Mouse (Mus musculus) embryonic facial prominence, embryonic 13.5 days (tissue): ENCODE measurements around the gene Fgg. TPM values are rescaled to one million over a fixed set of nuclear protein-coding genes. Genes with fewer than 3 reads are reported as not detected.

ENCODE experiments used
- ATAC-seq: fragments of 200-750 bp; cut with Nextera tagmentation; 2 replicates; pipeline ENCODE4 v1.8.0; 2017; ENCODE audit warnings: low read depth; ENCODE audit not compliant: insufficient number of reproducible peaks, insufficient read depth, low FRiP score, low TSS enrichment
- H3K27ac ChIP-seq: fragments of 300-500 bp; sonication (generic); 2 replicates; pipeline ENCODE4 v1.5.1; 2015; ENCODE audit warnings: moderate library complexity, mild to moderate bottlenecking, inconsistent platforms
- H3K27me3 ChIP-seq: fragments of 300-500 bp; sonication (generic); 2 replicates; pipeline ENCODE4 v1.6.1; 2015; ENCODE audit warnings: mild to moderate bottlenecking, inconsistent platforms
- H3K36me3 ChIP-seq: fragments of 300-500 bp; sonication (generic); 2 replicates; pipeline ENCODE4 v1.6.1; 2015; ENCODE audit warnings: mild to moderate bottlenecking, inconsistent platforms
- H3K4me1 ChIP-seq: fragments of 300-500 bp; sonication (generic); 2 replicates; pipeline ENCODE4 v1.6.1; 2015; ENCODE audit warnings: inconsistent platforms
- H3K4me2 ChIP-seq: fragments of 300-500 bp; sonication (generic); 2 replicates; pipeline ENCODE4 v1.6.1; 2015; ENCODE audit warnings: moderate library complexity, mild to moderate bottlenecking, inconsistent platforms
- H3K4me3 ChIP-seq: fragments of 300-500 bp; sonication (generic); 2 replicates; pipeline ENCODE4 v1.5.1; 2015; ENCODE audit warnings: mild to moderate bottlenecking, inconsistent platforms
- H3K9ac ChIP-seq: fragments of 300-500 bp; sonication (generic); 2 replicates; pipeline ENCODE4 v1.6.1; 2015; ENCODE audit warnings: mild to moderate bottlenecking, inconsistent platforms
- H3K9me3 ChIP-seq: fragments of 300-500 bp; sonication (generic); 2 replicates; pipeline ENCODE4 v1.6.1; 2016; ENCODE audit warnings: inconsistent platforms
- WGBS: fragments of 180-500 bp; shearing (Covaris S2); methylation state at CpG from one replicate; pipeline ENCODE4 v1.1.7; 2015; ENCODE audit warnings: mixed read lengths; 5-methylcytosine and 5-hydroxymethylcytosine counted together
- polyA plus RNA-seq: library from polyadenylated mRNA; unstranded; fragments of >200 nt; fragmentation: Nextera tagmentation; extraction: Ambion mirVana; gene quantifications from 2 replicates; pipeline ENCODE4 v1.2.1, GENCODE M21; 2015

The Fgg gene
- polyA plus RNA-seq, 1 experiment from 2014 or later, result not detected

DNA sequence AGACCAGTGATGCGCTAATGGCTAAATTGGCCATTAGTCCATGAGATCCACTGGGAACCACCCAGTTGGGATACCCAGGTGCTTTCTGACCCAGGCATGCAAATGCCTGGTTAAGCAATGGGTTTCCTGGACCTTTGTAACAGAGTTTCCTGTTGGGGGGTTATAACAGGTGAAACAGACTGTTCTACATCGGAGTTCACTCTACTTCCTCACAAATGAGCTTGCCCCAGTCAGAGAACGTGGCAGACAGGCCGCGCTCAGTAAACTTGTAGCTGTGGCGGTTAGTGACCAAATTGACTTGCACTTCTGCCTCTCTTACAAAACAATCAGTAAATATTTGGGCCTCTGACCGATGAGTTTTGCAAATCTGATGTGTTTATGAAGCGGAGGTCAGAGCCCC lies 4.5 kb upstream of the Fgg start:
- Histone ChIP-seq H3K36me3 (no peaks in the 10 kb centered on the region), H3K4me3 (no peak overlapping the region), H3K9ac (no peak overlapping the region), H3K9me3 (no peaks in the 10 kb centered on the region), H3K27ac (no peak overlapping the region), H3K4me1 (no peaks in the 10 kb centered on the region), H3K27me3 (no peaks in the 10 kb centered on the region), H3K4me2 (no peak overlapping the region)
- 93% methylated on average over 8 of the region's 8 CpGs for WGBS
- ATAC-seq, result no peak

DNA sequence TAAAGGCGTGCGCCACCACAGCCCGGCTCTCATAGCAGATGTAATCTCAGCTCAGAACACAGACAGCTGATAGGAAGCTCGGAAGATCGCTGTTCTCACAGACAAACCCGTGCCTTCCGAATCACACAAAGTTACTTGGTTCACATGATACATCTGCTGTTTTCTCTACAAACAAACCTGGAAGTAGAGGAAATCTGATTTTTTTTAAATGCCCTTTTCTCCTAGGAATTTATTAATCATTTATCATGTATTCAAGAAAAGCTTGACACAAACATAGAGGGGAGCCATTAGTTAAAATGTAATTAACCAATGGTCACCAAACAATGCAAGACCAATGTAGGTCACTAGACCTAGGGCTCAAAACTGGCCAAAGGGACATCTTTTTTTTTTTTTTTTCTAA lies 2.7 kb upstream of the Fgg start:
- H3K27ac ChIP-seq, result no peak overlapping the region
- H3K4me2 ChIP-seq, result no peak overlapping the region
- no peaks in the 10 kb centered on the region for H3K27me3 ChIP-seq
- no peaks in the 10 kb centered on the region for H3K4me1 ChIP-seq
- ATAC-seq, result no peak
- H3K9ac ChIP-seq, result no peak overlapping the region
- H3K9me3 ChIP-seq, result no peaks in the 10 kb centered on the region
- 88% methylated on average over 7 of the region's 7 CpGs for WGBS
- H3K4me3 ChIP-seq, result no peak overlapping the region
- H3K36me3 ChIP-seq, result no peaks in the 10 kb centered on the region

DNA sequence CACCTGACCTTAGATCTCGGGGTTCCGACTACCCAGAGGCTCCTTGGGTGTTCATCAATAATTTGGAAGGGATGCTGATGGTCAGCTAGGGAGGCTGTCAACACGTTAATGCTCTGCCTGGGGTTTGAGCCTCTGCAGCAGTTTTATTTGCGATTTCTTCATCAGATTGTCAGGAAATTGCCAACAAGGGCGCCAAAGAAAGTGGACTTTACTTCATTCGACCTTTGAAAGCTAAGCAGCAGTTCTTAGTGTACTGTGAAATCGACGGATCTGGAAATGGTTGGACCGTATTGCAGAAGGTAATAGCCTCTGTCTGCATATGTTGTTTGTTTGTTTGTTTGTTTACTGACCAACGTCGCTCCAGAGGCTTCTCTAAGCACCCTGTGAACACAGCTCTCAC lies 2.8 kb downstream of the Fgg start:
- H3K9me3 ChIP-seq, result no peaks in the 10 kb centered on the region
- ATAC-seq, result no peak
- H3K36me3 ChIP-seq, result no peaks in the 10 kb centered on the region
- 82% methylated on average over 11 of the region's 11 CpGs for WGBS
- H3K4me1 ChIP-seq, result no peaks in the 10 kb centered on the region
- H3K9ac ChIP-seq, result no peak overlapping the region
- no peak overlapping the region for H3K4me2 ChIP-seq
- no peak overlapping the region for H3K4me3 ChIP-seq
- H3K27ac ChIP-seq, result no peak overlapping the region
- H3K27me3 ChIP-seq, result no peaks in the 10 kb centered on the region

DNA sequence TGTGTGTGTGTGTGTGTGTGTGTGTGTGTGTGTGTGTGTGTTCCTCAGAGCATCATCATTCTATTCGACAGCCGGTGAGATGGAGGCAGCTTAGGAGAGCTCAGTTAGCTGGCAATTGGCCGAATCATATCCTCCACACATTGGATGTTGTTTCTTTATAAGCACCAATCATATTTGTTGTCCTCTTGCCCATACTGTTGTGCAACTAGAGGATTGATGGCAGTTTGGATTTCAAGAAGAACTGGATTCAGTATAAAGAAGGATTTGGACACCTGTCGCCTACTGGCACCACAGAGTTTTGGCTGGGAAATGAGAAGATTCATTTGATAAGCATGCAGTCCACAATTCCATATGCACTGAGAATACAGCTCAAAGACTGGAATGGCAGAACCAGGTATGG lies 3.6 kb downstream of the Fgg start:
- no peak overlapping the region for H3K27ac ChIP-seq
- ATAC-seq, result no peak
- WGBS, result 87% methylated on average over 4 of the region's 4 CpGs
- no peaks in the 10 kb centered on the region for H3K36me3 ChIP-seq
- H3K27me3 ChIP-seq, result no peaks in the 10 kb centered on the region
- no peak overlapping the region for H3K4me3 ChIP-seq
- H3K9me3 ChIP-seq, result no peaks in the 10 kb centered on the region
- no peaks in the 10 kb centered on the region for H3K4me1 ChIP-seq
- H3K9ac ChIP-seq, result no peak overlapping the region
- H3K4me2 ChIP-seq, result no peak overlapping the region

DNA sequence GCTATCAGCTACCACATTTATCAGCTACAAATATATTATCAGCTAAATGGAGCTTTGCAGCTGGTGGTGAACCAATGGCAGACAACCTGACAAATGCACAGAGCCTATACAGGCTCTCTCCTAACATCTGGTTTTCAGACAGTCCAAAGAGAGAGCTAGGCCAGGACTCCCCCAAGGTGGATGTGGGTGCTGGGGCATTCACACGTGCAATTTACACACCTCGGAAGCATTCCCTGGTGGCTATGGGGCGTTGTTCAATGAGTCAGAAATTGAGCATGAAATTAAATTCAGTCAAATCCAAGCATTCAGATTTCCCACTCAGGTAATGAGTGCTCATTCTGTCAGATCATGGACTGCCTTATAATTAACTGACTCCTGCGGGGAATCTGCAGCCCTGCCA lies 4.0 kb downstream of the Fgg start:
- Histone ChIP-seq H3K36me3 (no peaks in the 10 kb centered on the region), H3K4me1 (no peaks in the 10 kb centered on the region), H3K4me2 (no peak overlapping the region), H3K4me3 (no peak overlapping the region), H3K27me3 (no peaks in the 10 kb centered on the region), H3K9ac (no peak overlapping the region), H3K9me3 (no peaks in the 10 kb centered on the region), H3K27ac (no peak overlapping the region)
- no peak for ATAC-seq
- 47% methylated on average over 4 of the region's 4 CpGs for WGBS

DNA sequence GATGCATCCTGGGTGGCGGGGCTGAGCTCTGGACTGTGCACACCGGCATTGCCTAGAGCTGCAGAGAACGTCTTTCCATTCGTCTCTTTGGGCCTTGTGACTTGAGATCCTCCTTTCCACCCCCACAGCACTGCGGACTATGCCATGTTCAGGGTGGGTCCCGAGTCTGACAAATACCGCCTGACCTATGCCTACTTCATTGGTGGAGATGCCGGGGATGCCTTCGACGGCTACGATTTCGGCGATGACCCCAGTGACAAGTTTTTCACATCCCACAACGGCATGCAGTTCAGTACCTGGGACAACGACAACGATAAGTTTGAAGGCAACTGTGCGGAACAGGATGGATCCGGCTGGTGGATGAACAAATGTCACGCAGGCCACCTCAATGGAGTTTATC lies 5.1 kb downstream of the Fgg start:
- no peaks in the 10 kb centered on the region for H3K36me3 ChIP-seq
- H3K9ac ChIP-seq, result no peak overlapping the region
- no peak overlapping the region for H3K27ac ChIP-seq
- H3K4me2 ChIP-seq, result no peak overlapping the region
- H3K27me3 ChIP-seq, result no peaks in the 10 kb centered on the region
- no peak for ATAC-seq
- WGBS, result 92% methylated on average over 19 of the region's 19 CpGs
- no peaks in the 10 kb centered on the region for H3K4me1 ChIP-seq
- no peak overlapping the region for H3K4me3 ChIP-seq
- no peaks in the 10 kb centered on the region for H3K9me3 ChIP-seq

DNA sequence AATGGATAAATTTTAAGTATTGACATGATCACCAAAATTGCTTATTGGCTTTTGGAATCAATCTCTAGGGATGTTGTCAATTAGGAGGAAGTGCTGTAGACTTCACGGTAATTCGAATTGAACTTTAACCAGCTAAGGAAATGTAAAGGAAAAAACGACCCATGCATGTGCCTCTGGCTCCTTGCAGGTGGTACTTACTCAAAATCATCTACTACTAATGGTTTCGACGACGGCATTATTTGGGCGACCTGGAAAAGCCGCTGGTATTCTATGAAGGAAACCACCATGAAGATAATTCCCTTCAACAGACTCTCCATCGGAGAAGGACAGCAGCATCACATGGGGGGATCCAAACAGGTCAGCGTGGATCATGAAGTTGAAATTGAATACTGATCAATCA lies 6.4 kb downstream of the Fgg start:
- H3K4me1 ChIP-seq, result no peaks in the 10 kb centered on the region
- no peak for ATAC-seq
- no peak overlapping the region for H3K4me3 ChIP-seq
- no peaks in the 10 kb centered on the region for H3K36me3 ChIP-seq
- no peaks in the 10 kb centered on the region for H3K9me3 ChIP-seq
- 82% methylated on average over 10 of the region's 10 CpGs for WGBS
- no peak overlapping the region for H3K27ac ChIP-seq
- no peak overlapping the region for H3K4me2 ChIP-seq
- H3K9ac ChIP-seq, result no peak overlapping the region
- H3K27me3 ChIP-seq, result no peaks in the 10 kb centered on the region

DNA sequence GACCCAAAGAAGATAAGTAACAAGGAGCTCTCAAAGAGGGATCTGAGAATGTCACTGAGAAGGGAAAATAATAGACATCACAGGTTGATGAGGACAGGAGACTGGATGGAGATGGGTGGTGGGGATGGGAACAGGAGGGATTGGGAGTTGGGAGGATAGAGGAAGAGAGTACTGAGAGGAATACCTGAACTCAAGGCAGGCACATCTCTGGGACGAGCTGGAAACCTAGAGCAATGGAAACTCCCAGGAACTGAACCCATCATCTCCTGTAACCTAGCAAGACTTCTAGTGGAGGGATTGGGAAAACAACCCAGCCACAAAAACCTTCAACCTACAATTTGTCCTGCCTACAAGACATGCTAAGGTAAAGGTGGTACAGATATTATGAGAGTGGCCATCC lies 8.7 kb downstream of the Fgg start:
- 79% methylated on average over 1 of the region's 1 CpGs for WGBS
- H3K9me3 ChIP-seq, result no peaks in the 10 kb centered on the region
- no peak overlapping the region for H3K4me3 ChIP-seq
- no peak overlapping the region for H3K4me2 ChIP-seq
- H3K36me3 ChIP-seq, result no peaks in the 10 kb centered on the region
- H3K4me1 ChIP-seq, result no peaks in the 10 kb centered on the region
- ATAC-seq, result no peak
- no peak overlapping the region for H3K27ac ChIP-seq
- H3K27me3 ChIP-seq, result no peaks in the 10 kb centered on the region
- H3K9ac ChIP-seq, result no peak overlapping the region

DNA sequence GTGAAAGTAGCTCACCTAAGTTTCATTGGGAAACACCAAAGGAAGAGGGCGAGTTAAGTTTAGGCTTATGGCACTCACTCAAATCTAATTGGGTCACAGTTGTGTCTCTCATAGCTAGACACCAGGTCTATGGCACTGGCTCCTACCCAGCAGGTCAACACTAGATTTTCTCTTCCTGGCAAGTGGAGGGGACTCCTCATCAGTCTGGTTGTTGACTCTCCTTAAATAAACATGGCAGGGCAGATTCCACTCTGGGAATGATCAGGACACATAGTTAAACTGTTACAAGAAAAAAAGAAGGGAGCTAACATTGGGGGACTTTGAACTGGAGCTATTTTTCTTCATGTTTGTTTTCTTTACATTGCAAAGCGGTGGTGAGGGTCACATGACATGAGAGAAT lies 12.9 kb downstream of the Fgg start:
- H3K27ac ChIP-seq, result no peak overlapping the region
- no peak overlapping the region for H3K9ac ChIP-seq
- no peak for ATAC-seq
- H3K4me1 ChIP-seq, result no peaks in the 10 kb centered on the region
- H3K27me3 ChIP-seq, result no peaks in the 10 kb centered on the region
- H3K4me2 ChIP-seq, result no peak overlapping the region
- H3K36me3 ChIP-seq, result no peaks in the 10 kb centered on the region
- 82% methylated on average over 2 of the region's 2 CpGs for WGBS
- no peak overlapping the region for H3K4me3 ChIP-seq
- H3K9me3 ChIP-seq, result no peaks in the 10 kb centered on the region

DNA sequence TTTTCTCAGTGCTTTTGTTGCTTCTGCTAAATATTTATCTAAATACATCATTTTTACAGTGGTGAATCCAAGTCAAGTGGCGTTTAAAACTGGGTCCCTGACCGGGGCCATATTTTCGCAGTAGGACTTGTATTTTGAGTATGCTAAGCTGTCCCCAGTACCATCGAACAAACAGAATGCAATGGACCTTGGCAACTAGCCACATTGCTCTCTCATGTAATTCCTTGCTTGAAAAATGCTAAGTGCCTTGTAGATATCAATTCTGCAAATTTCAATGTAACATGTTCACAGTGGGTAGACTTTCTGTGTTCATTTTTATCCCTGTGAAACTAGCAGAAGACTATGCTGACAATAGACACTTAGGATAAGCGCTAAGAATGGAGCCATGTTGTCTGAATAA lies 13.7 kb downstream of the Fgg start:
- no peaks in the 10 kb centered on the region for H3K4me1 ChIP-seq
- H3K4me2 ChIP-seq, result no peak overlapping the region
- no peak overlapping the region for H3K4me3 ChIP-seq
- no peaks in the 10 kb centered on the region for H3K27me3 ChIP-seq
- H3K36me3 ChIP-seq, result no peaks in the 10 kb centered on the region
- no peaks in the 10 kb centered on the region for H3K9me3 ChIP-seq
- no peak for ATAC-seq
- H3K9ac ChIP-seq, result no peak overlapping the region
- H3K27ac ChIP-seq, result no peak overlapping the region
- 92% methylated on average over 5 of the region's 5 CpGs for WGBS

DNA sequence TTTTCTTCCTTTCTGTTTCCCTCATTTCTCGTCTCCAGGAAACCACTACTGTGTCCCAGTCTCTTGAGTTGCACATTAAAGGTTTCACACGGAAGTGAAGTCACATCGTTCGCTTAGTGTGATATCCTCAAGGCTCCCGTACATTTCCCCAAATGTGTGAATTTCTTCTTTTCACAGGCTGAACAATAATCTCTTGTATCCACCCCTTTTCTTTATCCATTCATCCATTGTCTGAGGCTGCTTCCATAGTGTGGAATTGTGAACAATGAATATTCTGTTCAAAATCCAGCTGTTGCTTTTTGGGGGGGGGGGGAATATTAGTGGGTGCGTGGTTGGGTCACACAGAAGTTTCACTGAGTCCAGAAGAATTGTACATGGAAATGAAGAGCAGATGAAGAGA lies 17.5 kb downstream of the Fgg start:
- no peaks in the 10 kb centered on the region for H3K27me3 ChIP-seq
- no peaks in the 10 kb centered on the region for H3K9me3 ChIP-seq
- WGBS, result 70% methylated on average over 6 of the region's 6 CpGs
- no peak for ATAC-seq
- H3K4me3 ChIP-seq, result no peak overlapping the region
- H3K9ac ChIP-seq, result no peak overlapping the region
- no peak overlapping the region for H3K27ac ChIP-seq
- H3K4me1 ChIP-seq, result no peaks in the 10 kb centered on the region
- H3K4me2 ChIP-seq, result no peak overlapping the region
- no peaks in the 10 kb centered on the region for H3K36me3 ChIP-seq

DNA sequence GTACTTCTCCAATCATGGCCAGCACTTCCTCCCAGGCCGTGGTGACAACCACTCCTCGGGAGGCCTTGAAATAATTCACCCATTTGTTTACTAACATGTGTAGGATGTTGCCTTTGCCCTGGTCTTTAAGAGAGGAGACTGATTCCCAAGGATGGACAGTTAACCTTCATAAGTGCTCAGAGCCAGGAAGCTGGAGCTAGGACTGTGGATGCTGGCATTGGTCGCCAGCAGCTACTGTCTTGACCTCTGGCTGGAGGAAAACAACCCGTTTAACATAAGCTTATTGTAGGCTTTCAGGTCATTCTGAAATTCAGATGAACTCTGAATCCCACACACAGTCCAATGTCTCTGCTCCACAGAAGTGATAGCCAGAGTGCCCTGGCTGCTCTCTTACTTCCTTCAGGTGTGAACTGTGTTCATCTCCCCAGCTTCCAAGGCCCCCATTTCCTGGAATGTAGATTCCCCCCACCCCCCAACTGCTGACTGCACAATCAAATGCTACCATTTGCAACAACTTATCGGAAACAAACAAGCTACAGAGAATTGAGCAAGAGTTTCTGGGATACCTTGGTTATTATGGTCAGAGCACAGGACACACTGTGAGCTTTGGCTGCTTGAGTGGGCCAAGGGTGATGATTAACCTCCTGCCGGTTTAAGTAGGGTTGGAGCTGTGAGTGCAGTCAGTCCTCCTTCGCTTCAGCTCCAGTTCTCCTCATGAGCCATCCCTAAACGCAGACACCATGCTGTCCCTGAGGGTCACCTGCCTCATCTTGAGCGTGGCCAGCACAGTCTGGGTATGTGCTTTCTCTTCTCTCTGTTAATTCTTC lies 18.2 kb downstream of the Fgg start, which contains the start of gene Fga:
Gene Fga (plus strand): TSS at position 602 of the 827 bp plus-strand sequence.
- Histone ChIP-seq H3K9ac (no peak within 1 kb of the TSS), H3K27me3 (no peaks in the 10 kb centered on the region), H3K4me1 (no peaks in the 10 kb centered on the region), H3K27ac (no peak within 1 kb of the TSS), H3K4me3 (no peak within 1 kb of the TSS), H3K9me3 (no peaks in the 10 kb centered on the region), H3K36me3 (no peaks in the 10 kb centered on the region), H3K4me2 (no peak within 1 kb of the TSS)
- no peak for ATAC-seq
- WGBS, result 74% methylated on average over 9 of the region's 9 CpGs
